Mouse (Mus musculus) urinary bladder, postnatal 10 days (tissue): ENCODE results near the gene Zbp1.

Experiments
- DNase-seq: peaks from one replicate; pipeline ENCODE4 v3.0.0; 2022; ENCODE audit warnings: low spot score

Zbp1 gene

DNA sequence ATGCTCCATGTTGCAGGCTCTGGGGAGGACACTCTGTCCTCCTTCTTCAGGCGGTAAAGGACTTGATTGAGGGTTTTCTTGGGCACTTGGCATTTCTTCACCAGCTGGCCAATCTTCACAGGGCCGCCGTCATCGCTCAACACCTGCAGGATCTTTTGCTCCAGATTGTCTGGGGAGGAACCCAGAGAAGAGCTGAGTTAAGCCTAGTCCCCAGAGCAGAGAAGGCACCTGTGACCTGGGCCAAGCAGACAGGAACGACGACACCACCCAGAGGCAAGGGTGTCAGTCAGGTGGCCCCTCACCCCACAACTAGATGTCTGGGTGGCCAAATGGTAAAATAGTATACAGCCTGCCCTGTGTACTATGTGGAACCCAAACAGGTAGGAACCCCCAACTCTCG lies 1.9 kb downstream of the Zbp1 start:
- peak; percentile 6 for DNase-seq

DNA sequence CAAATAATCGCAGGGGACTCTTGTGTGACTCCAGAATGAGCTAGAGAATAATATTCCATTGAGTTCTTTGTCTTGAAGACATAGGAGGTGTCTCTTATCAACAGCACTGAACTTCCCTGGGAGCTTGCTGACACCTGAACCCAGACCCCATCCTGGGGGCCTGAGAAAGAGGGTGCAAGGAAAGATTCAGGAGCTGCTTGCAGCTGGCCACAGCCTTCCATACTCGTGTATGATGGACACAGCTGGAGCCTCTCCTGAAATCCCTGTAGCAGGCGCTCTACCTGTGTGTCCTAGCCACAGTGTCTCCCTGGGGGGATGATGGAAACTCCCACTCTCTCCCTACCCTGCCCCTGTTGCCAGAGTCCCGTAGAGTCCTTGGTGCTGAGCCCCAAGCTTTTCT lies 6.5 kb downstream of the Zbp1 start:
- no peak for DNase-seq

DNA sequence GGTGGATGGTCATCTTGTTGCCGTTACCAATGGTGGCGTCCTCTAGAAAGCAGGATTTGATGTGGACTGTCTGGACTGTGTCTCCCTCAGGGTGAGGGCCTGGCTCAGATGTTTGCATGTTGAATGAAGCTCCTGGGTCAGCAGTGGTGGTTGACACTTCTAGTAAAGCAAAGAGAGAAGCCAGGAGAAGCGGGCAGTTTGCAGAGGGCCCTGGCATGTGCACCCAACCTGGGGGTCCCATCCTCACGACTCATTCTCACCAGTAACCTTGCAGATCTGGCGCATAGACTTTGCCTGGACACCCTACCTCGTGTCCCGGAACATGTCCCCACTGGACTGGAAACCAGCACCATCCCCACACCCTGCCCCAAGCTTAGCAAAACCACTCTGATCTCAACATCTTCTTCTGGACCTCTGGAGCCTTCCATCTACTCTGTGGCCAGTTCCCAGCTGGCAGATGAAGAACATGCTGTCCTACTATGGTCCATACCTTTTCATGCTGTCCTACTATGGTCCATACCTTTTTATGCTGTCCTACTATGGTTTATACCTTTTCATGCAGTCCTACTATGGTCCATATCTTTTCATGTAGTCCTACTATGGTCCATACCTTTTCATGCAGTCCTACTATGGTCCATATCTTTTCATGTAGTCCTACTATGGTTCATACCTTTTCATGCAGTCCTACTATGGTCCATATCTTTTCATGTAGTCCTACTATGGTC lies 9.5 kb downstream of the Zbp1 start:
- no peak for DNase-seq

DNA sequence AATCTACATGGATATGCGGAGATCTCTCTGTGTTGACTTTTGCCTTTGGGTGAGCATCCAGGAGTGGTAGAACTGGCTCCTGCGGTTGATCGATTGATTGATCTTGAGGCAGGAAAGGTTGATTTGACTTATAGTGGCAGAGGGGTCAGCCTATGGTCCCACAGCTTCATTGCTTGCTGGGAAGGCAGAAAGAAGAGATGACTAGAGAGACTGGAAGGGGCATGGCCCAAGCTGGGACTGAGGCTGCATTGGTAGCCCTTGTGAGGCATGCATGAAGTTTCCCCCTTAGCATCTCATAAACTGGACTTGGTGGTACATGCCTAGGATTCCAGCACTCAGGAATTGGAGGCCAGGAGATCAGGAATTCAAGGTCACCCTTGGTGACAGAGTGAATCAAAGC lies 11.7 kb downstream of the Zbp1 start:
- no peak for DNase-seq

DNA sequence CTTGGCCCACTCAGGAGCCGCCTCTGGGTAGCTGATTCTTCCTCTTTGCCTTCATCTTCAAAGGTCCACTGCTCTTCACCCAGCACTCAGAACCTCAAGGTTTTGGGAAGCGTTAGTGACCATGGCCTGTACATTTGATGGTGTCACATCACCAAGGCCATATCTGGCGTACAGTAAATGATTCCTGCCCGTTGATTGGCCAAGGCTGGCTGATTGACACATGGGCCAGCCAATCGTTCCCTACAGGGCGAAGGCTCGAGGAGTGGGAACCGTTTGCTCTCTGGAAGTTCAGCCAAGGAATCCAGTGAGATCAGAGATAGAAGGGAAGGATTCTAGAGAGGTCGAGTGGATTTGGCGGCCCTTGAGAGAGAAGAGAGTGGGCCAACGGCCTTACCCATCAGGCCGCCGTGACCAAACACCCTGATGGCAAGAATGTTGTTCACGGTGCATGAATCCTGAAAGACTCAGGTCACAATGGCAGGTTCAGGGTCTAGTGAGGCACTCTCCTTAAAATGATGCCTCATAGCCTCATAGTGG lies 13.1 kb downstream of the Zbp1 start:
- no peak for DNase-seq

DNA sequence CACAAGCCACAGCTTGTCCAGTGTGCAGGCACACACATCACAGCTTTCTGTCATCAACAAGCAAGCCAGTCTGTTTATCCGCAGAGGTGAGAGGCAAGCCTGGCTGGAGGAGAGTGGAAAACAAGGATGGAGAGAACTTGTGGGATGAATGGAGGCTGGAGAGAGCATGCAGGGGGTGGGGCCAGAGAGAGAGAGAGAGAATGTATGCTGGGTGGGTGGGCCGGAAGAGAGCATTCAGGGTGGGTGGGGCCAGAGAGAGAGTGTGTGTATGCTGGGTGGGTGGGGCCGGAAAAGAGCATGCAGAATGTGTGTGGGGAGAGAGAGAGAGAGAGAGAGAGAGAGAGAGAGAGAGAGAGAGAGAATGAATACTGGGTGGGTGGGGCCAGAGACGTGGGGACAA lies 14.1 kb downstream of the Zbp1 start:
- DNase-seq, result no peak

DNA sequence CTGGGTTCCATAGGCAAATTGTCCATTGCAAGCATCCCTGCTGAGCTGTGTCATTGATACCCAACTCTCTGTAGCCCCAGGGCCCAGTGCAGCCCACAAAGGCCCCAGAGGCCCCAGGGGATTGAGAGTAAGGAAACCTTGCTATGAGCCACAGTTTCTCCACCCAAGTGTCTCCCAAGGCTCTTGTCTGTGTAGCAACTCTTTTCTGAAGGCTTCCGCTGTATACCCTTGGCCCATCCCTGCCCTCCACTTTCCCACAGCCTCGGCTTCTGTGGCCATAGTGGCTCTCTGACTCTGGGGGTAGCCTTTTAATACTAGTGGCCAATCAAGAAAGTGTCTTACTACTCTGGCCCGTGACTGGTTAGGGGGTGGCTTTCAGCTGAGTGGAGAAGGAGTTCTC lies 15.0 kb downstream of the Zbp1 start:
- no peak for DNase-seq

DNA sequence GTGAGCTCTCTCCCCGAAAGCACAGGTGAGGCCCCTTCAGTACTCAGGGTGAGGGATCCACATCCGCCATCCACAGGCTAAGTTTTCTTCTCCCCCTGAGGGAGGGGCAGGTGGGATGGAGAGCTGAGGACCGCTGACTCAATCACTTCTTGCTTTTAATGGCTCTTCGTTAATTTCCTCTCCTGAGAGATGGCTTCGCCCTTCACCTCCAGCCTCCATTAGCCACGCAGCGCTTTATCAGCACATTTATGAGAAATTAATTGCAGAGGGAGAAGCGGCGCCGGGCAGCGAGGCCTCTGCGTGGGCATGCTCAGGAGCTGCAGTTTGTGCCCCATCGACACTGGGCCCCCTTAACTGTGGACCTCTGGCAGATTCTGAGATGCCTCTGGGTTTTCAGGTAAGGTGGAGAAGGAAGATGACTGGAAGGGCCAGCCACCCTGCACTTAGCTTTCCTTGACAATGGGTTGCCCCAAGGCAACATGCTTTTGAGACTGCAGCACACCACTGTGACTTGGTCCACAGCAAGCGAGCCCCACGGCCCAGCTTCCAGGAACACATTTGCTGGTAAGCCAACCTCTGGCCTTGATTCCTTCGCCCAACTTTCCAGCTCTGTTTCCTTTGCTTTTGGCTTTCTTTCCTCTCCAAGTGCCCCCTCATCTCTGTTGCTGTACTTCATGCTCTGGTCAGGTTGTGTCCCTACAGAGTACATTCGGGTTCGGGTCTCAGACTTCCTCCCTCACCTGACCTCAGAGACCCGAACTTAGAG lies 15.6 kb downstream of the Zbp1 start:
- no peak for DNase-seq

DNA sequence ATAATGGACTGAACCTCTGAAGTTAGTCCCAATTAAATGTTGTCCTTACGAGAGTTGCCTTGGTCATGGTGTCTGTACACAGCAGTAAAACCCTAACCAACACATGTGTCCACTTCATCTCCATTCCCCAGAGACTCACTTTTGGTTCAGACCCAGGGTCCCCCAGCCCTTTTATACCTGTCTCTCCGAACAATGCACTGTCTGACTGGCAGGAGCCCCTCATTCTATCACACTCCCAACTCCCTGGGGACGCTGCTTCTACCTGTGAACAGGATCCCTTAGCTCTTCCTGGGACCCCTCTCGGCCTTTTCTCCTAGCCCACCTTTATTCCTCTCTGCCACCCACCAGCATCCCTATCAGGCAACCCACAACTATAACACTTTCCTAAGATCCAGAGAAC lies 23.9 kb downstream of the Zbp1 start:
- no peak for DNase-seq

DNA sequence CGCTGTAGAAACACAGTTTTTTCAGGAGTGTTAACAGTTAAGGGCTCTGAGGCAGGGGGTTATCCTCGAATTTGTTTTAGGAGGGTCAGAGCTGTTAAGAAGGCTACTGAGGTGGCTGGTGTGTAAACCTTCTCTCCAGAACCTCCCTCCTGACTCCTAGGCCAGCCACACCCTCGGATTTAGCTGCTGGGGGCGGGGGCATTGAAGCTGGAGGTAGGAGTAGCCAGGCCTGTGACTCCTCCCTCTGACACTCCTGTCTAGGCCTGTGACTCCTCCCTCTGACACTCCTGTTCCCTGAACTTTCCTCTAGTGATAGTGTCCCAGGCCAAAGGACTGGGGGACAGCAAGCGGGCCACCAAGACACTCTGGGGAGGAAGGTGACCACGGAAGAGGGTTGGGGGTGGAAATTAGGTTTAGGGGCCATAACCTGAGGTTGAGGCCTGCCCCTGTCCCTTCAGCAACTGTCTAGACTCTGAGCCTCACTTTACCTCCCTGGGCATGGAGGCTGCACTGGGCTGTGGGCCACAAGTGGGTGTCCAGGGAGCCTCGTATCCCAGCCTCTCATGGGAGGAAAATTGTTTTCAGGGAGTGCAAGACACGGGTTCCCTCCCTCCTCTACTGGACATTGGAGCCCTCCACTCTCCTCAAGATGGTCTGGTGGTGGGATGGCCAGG lies 31.4 kb downstream of the Zbp1 start:
- DNase-seq, result no peak

DNA sequence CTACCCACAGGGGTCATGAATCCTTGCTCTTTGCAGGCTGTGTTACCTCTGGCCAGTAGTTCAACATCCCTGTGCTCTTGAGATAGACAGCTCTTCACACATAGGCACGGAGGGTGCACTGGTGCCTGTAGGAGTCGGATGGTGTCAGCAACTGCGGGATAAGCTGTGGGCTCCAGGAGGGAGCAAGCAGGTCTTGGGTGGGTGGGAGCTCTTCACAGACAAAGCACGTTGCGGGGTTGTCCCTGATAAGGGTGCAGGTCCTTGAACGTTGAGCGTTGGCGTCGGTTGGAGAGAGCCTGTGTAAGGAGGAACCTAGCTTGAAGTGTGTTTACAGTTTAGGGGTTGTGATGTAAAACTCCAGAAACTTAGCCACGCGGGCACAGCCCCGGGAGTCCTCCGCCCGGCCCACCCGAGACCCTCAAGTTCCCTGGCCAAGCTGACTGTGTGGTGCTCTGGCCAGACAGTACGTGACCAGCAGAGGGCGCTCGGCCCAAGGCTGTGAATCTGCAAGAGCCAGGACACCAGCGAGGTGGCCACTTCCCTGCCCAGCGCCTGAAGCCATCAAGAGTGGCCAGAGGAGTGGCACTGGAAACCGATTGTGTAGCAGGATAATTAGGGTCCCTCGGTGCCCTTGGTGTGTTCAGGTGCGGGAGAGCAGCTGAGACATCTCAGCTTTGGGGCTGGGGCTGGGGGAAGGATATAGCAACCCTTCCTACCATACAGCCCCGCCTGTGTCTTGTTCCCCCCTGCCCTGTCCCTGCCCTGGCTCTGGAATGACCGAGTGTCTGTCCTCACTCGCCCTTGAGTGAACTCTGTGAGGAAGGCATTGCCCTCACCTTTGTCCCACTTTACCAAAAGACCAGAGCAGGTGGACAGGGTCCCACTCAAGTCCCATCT lies 32.4 kb downstream of the Zbp1 start:
- peak; percentile 69 for DNase-seq

DNA sequence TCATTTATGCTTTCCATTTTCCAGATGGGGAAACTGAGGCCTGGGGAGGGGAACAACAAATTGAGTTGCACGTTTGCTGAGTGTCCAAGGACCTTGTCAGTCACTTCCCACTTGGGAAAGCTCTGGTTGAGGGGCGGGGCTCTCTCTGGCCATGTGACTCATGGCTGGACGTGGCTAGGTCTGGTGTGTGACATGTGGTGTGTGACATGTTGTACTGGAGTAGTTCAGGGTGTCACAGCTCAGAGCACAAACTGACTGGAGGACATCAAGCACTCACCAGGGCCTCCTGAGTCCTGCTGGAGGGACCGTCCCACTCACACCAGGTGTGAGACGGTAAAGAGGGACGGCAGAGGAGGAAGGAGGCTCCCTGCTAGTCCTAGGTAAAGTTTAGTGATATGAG lies 33.4 kb downstream of the Zbp1 start:
- no peak for DNase-seq

DNA sequence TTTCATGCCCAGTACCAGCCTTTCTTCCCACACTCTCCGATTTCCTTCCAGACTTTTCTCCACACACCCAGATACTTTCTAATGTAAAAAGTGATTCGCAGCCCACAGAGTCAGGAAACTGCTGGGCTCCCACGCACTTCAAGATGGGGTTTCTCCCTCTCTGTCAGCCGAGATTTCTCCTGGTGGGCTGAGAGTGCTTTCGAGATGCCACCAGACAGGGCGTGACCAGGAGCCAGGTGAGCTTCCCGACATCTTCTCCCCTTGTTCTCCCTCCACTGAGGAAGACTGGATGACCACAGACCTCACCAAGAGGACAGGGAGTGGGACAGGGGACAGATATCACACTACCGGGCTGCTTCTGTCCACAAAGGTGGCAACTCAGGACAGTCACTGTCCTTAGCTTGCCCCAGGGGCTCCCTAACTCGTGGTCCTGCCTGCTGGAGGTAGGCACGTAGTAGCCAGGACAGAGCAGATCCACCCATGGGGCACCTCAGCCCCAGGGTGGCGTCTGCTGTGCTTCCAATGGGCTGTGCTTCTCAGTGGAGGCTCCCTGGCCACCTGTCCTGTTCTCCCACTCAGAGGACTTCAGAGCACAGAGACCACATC lies 34.1 kb downstream of the Zbp1 start:
- no peak for DNase-seq

DNA sequence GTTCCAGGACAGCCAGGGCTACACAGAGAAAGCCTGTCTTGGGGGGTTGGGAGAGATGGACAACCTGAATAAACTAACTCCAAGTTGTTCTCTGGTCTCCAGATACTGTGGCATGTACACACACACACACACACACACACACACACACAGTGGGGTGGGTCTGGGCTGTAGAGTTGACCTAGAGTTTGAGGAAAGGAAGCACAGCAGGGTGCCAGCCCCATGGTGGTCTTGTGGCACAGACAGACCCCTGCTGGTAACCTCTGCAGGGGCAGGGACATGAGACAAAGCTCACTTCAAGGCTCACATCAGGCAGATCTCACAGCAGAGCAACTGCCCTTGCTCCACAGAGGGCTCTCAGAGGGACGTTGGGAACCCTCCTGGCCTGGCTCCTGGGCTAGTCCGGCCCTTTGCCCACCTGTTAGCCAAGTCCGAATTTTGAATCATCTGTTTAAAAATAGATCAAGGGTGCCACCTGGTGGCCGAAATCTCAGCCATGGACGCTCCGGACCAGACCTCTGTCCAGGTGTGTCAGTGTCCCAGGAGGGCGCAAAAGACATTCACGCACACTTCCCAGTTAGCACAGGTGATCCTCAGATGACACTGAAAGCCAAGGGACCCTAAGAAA lies 34.8 kb downstream of the Zbp1 start:
- DNase-seq, result no peak

DNA sequence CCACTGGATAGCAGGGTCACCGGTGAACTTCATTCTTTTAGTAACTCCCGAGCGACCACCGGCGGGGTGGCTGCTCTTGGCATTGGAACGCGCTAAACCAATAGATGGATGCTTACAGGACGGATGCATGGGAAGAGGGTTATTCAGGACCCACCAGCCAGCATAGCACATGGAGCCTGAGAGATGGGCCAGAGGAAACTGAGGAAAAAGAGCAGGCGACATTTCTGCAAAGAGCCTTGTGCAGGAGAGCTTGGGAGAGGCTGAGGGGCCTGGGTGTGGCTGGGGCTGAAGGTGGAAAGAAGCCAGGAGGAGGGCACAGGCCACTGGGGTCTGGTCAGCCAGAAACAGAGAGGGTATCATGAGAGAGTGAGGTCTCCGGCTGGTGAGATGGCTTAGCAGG lies 35.4 kb downstream of the Zbp1 start:
- no peak for DNase-seq

DNA sequence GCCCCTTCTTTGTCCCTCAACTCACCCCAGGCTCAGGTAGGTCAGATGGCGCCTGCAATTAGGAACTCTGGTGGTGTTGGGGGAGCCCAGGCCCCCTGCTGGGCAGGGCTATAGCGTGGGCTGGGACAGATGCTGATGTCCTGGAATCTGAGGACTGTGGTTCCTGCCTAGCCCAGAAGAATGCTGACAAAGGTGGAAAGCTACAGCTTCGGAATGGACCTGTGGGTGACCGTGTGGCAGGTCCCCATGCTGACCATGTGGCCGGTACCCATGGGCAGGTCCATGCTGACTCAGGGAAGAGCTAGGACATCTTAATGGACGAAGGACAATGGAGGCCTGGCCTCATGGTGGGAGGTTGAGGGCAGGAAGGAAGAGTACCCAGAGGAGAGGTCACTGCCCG lies 35.9 kb downstream of the Zbp1 start:
- DNase-seq, result no peak

DNA sequence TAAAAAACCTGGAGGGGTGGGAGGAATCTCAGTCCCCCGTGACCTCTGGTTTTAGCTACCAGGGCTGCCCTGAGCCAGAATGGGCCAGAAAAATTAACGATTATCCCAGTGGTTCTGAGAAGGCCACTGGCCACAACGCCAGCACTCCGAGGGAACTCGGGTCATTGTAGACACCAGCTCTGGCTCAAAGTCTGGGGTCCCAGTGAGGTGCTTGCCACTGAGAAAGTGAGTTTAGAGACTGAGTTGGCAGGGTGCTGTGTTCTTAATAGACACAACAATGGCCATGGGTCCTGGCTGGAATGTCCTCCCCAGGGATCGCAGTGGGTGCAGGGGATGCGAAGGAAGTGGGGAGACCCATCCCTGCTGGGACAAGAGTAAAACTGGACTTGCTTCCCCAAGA lies 36.8 kb downstream of the Zbp1 start:
- no peak for DNase-seq

DNA sequence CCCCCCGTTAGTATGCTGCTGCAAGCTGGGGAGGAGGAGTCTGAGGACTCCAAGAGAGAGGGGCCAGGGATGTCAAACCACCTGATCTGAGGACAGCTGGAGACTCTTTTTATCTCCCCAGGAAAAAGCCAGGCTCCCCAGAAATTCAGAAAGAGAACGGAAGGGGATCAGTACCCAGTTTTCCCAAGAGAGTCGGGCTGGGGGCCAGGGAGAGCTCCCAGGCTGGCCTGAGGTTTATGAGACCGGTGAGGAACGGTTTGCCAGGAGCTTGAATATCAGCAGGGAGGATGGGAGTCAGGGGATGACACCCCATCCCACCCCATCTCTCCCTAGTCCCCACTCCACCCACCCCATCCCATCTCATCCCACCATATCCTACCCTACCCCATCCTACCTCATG lies 37.2 kb downstream of the Zbp1 start:
- no peak for DNase-seq

DNA sequence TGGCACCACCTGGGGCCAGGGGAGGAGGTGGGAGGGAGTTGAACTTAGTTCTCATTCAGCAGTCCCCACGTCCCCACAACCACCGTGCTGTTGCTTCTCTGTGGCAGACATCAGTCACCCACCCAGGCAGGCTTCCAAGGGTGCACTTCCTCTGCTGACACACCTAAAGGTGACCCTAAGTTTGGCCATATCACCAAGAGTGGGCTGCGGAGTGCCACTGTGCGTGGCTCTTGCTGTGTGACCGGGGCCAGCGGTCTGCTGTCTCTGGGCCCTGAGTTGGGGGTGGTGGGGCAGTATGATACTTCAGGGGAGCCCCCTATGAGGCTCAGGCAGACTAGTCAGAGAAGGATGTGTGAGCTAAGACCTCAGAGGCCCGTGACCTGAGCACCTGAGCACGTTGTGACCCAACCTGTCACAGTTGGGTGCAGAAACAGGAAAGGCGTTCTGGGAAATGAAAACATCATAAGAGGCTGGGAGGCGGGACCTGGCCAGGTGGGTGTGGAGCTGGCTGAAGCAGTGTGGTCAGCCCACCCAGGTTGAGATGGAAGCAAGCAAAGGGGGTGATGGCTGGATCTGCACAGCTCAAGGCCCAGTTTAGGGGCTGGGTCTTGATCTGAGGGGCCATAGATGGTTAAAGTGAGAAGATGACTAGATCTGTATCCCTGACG lies 37.9 kb downstream of the Zbp1 start:
- DNase-seq, result no peak

DNA sequence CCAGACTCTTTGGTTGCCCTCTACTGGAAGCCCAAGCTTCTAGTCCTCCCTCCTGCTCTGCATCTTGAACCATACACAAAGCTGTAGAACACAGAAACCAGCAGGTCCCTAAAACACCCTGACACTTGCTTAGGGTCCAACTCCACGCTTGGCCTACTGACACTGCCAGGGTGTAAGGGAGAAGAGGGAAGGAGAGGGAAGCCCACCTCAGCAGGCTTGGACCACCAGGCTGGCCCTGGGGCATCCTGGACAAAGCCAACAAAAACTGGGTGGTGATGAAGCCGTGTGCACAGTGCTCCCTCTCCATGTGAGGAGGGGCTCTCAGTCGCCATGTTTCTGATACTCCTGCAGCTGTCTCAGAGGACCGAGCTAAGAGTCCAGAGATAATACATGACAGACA lies 38.7 kb downstream of the Zbp1 start:
- no peak for DNase-seq

DNA sequence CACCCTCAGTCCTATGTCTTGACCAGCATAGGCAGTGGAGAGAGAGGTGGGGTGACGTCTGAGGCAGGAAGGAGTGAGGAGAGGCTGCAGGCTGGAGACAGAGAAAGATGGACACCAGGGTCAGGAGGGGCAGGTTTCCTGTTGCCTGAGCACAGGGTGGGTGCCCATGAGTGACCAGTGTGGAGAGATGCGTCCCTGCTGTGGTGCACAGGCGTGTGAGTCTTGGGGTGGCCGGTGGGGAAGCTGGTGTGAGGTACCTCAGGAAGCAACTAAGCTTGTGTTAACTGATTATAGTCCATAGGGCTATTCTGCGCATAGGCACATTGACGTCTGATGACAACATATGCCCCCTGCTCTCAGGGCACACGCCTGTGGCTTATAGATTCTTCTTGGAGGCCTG lies 39.7 kb downstream of the Zbp1 start:
- DNase-seq, result no peak
